Mouse (Mus musculus): Measurements from ENCODE around the gene Cntnap1. TPM values are rescaled to one million over a fixed set of nuclear protein-coding genes. Genes with fewer than 3 reads are reported as not detected.

Cntnap1 gene
- total RNA-seq, 2 experiments from 2014 or later, result 4.8 to 7.4 TPM

DNA sequence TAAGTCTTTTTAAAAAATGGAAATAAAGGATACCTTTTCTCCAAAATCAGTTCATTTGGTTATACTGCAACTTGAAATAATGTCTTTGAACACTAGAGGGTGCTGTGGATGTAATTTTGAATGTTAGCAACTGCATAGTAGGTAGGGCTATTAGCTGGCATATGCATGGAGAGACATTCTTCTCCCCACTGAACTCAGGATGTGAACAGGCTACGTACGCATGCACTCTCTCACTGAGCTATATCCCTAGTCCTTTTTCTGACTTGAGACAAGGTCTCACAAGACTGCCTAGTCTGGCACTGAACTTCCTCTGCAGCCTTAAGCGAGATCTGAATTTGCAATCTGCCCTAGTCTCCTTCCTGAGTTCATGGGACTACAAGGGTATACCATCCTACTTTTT is 41.6 kb downstream of the Cntnap1 start:
- no peak for DNase-seq
- intact Hi-C loops (cut with DNase I), result loop anchor here (5.0 kb wide), 2 partner anchors 35 to 85 kb away; partner anchors contain the start of gene Ramp2

DNA sequence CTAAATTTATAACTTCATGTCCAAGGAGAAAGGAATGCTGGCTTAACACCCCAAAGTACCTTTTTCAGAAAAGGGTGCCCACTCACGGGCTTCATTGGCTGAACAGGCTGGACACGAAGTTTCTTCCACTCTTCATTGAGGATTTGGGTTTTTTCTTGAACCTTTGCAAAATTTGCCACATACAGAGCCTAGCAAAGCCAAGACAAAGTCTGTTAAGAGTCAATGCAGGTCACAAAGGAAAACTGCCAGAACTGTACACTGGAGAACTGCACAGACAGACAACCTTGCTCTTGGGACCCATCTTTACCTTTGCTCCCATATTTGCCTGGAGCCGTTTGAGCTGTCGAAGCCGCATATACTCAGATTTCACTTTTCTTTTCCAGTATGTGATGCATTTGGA is 46.6 kb downstream of the Cntnap1 start:
- DNase-seq, result no peak
- intact Hi-C loops (cut with DNase I), result no loop called here

DNA sequence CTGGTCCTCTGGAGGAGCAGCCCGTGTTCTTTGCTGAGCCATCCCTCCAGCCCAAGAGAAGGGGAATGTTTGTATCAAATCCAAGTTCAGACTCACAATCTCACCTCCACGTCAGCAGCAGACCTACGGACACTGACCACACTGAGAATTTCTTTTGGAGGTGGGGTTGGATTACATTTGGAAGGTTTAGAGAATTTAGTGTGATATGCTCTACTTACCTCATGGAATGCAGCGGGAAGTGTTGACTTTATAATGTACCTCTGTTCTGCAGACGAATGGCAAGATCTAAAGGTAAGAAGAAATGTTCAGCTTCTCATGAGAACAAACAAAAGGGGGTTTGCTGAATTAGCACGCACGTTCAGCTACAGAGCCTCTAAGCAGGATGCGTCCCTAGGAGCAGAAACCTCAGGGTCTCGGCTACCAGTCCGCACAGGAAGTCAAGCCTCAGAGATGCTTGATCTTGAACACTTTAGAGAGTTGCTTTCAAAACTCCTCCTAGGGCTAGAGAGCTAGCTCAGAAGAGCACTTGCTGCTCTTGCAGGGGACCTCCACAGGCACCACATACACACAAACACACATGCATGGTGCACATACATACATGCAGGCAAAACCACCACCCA is 48.2 kb downstream of the Cntnap1 start:
- intact Hi-C loops (cut with DNase I), result no loop called here
- DNase-seq, result no peak

DNA sequence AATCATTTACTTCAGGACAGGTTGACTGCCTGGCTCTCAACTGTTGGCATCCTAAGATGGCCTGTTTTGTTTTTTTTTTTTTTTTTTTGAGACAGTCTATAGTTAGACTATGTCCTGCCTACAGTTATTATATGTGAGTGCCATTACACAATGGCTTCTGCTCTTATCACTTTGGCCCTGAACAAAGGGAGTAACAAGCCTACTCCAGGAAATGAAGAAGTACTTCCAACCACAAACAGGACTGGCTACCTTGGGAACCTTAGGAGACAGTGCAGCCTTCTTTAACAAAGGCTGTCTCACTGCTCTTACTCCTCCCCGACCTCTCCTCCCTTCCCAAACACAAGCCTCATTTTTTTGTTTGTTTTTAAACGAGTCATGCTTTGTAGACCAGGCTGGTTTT is 50.5 kb downstream of the Cntnap1 start:
- intact Hi-C loops (cut with DNase I), result loop anchor here (10.0 kb wide), 1 partner anchor 174 kb away; no protein-coding TSS in a partner anchor
- no peak for DNase-seq

DNA sequence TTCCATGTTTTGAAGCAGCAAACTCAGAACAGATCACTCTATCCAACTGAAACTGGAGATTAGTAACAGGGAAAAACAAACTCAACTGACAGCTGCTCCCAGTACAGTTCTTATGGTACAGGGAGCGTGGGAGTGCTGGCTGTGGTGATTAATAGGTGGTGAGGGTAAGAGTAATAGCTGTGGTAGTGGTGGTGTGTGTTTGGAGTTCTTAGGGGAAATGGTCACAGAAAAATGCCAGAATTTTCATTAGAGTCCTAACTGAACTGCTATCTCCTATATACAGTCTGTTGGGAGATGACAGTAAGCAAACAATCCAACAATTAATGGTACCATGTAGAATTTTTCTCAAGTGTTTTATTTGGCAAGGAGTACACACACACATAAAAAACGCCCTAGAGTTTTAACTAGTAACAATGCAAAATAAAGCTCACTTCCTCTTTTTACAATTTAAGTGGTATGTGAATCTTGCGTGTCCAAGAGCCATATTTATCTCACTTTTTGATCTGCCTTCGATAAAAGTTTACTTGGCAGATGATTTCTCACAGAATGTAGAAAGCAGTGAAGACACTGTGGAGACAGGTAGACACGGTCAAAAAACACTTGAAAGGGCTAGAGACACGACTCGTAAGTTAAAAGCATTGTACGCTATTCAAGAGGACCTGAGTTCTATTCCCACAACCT is 51.1 kb downstream of the Cntnap1 start:
- intact Hi-C loops (cut with DNase I), result loop anchor here (10.0 kb wide), 1 partner anchor 173 kb away; no protein-coding TSS in a partner anchor
- no peak for DNase-seq

DNA sequence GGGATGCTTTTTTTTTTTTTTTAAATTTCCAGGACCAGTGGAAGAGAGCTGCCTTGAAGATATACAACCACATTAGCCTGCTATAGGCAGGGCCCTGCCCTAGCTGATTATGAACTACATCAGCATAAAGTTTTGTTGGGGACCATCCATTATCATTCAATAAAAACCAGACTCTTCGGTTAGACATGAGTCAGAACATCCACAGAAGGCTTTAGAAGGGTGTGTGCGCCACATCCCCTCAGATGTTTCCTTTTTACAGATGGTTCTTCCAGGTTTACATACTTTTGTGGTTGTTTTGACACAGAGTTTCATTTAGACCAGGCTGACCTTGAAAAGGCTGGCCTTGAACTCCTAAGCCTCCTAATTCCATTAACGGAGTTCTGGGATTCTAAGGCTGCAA is 54.0 kb downstream of the Cntnap1 start:
- intact Hi-C loops (cut with DNase I), result loop anchor here (10.0 kb wide), 1 partner anchor 170 kb away; no protein-coding TSS in a partner anchor
- no peak for DNase-seq

DNA sequence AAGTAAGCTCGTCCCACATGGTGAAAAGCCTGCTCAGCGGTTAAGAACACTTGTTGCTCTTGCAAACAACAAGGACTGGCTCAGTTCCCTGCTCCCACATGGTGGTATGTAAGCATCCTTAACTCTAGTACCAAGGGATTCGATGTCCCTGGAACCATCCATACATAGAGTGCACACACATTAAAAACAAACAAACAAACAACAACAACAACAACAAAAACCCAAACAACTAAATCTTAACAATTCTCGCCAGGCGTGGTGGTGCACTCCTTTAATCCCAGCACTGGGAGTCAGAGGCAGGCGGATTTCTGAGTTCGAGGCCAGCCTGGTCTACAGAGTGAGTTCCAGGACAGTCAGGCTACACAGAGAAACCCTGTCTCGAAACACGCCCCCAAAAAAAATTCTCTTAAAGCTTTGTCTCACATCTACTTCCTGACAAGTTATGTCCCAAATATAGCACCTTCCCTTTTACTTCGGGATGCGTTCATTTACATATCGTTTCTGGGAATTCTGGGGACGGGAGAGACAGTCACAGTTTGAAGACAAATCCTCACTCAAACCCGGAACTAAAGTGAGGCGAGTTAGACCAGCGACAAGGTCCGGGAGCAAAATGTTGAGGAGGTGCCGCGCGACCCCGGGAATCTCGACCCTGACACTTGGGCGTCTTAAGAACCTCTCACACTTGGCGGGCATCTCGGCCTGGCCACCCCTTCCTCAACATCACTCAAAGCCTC is 55.2 kb downstream of the Cntnap1 start:
- DNase-seq, result no peak

DNA sequence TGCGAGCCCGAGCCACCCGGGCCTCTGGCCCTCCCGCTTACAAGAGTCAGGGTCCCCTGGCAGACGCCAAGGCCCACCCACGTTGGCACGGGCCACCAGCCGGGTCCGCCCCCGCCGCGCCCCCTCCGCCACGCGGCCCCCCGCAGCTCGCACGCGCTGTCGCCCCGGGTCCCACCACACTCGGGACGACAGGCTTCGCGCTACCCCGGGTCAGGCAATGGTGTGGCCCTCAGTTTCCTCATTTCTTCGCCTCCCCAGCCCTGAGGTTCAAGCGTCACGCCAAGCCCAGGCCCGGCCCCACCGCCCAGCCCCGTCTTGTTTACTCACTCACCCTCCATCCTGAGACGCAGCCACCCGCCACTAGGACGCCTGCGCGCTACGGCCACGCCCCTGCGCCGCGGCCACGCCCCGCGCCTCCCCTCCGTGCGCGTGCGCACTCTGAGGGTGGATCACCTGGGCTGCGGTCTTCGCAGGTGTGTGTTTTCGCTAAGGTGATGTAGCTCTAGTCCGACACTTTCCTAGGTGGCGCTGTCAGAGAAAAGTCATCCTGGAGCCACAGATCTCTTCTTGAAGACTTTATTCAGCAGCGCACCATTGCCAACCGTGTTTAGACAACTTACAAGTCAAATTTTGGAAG is 55.9 kb downstream of the Cntnap1 start, which contains the start of gene Ezh1:
Gene Ezh1, minus strand, starts transcription at position 399 of the 637 bp plus-strand sequence.
- intact Hi-C loops (cut with DNase I), result loop anchor here (10.0 kb wide), 1 partner anchor 169 kb away; no protein-coding TSS in a partner anchor
- DNase-seq, result peak; percentile 88

More for the DNA sequence above, 55.2 kb downstream of the Cntnap1 start:
- intact Hi-C loops (cut with DNase I), result loop anchor here (10.0 kb wide), 1 partner anchor 169 kb away; no protein-coding TSS in a partner anchor

DNA sequence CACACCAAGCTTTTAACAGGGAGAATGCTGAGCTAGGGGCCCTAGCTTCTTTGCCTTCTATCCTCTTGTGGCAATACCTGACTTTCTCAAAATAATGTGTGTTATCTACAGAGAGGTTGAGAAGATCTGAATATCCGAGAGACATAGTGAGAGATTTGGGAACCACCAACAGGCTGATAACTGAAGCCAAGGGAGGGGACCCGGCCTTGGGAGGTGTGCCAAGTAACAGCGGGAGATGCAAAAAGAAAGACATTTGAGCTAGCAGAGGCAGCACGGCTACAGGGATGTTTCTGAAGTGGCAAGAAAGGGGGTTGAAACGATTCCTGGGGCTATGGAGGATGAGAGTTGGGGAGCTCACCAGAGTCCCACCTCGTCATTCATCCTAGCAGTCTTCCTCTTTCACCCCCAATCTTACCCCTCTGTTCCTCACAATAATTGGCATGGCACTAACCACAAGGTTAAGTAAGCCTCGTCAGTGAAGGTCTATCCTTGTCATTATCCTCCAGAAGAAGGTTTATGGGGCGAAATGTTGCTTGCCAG is 59.1 kb downstream of the Cntnap1 start:
- intact Hi-C loops (cut with DNase I), result loop anchor here (10.0 kb wide), 1 partner anchor 165 kb away; no protein-coding TSS in a partner anchor
- DNase-seq, result peak; percentile 79

DNA sequence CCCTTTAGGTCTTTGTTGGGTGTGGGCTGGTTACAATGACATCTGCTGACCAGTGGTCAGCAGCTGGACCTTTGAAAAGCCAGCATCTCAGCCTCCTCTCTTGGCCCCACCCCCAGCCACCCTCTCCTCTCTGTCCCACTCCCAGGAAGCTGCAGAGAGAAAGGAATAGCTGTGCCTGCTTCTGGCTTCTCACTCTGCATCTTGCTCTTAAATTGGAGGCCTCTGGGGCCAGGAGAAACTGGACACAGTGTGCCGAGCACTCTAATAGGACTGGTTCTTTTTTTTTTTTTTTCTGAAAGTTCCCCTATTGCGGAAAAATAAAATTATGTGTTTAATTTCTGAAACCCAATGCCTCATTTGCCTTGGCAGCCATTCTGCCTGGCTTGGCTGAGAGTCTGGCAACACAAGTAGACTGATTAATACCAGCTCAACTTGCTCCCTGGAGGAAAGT is 59.8 kb downstream of the Cntnap1 start:
- DNase-seq, result peak; percentile 20
- intact Hi-C loops (cut with DNase I), result no loop called here

DNA sequence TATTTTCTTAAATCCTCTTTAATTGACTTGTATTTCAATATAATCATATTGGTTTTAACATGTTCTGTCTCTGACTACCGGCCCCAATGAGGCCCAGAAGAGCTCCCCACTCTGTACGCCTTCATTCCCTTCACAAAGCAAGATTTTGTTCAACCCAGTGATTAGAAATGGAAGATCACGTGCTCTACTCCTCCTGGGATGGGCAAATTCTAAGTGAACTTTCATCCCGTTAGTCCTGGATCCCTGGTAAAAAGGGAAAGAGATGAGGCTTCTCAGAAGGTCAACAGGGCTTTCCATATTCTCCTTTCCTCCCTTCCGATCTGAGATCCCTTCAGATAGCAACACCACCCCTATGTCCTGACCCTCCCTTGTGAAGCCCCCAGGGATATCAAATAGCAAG is 60.2 kb downstream of the Cntnap1 start:
- DNase-seq, result no peak
- intact Hi-C loops (cut with DNase I), result no loop called here

DNA sequence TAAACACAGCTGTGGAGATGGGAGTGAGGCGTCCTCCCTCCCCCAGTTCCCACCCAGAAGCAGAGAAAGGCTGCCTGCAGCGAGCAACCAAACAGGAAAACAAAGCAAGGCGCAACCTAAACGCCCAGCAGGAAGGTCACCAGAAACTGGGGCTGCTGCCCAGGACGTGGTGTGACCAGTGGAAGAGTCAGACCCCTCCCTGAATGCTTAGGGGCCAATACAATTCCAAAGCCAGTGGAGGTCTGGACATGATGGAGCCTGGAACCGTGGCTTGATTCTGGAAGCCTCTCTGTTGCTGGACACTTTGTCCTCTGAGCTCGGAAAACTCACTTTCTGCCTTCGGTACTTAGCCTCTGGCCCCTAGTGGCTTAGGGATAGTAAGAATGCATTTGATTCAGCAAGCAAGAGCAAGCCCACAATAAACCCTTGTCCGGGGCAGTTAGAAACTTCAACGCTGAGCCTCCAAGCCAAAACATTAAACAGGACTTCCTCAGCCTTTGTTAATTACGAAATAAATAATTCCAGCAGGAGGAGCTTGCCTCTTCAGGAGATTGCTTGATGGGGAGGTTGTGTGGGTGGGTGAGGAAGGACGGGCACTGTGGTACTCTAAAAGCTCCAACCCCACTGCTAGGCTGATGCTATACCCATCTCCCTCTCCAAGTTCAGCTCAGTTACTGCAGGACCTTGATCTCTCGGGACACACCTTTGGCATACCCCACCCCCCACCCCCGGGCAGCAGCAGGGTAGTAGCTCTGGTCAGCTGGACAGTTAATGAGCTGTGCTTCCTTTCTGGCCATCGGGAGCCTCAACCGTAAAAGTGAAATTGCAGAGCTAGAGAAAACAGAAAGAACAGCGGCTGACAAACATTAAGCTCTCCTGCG is 60.9 kb downstream of the Cntnap1 start:
- peak; percentile 18 for DNase-seq
- intact Hi-C loops (cut with DNase I), result no loop called here

DNA sequence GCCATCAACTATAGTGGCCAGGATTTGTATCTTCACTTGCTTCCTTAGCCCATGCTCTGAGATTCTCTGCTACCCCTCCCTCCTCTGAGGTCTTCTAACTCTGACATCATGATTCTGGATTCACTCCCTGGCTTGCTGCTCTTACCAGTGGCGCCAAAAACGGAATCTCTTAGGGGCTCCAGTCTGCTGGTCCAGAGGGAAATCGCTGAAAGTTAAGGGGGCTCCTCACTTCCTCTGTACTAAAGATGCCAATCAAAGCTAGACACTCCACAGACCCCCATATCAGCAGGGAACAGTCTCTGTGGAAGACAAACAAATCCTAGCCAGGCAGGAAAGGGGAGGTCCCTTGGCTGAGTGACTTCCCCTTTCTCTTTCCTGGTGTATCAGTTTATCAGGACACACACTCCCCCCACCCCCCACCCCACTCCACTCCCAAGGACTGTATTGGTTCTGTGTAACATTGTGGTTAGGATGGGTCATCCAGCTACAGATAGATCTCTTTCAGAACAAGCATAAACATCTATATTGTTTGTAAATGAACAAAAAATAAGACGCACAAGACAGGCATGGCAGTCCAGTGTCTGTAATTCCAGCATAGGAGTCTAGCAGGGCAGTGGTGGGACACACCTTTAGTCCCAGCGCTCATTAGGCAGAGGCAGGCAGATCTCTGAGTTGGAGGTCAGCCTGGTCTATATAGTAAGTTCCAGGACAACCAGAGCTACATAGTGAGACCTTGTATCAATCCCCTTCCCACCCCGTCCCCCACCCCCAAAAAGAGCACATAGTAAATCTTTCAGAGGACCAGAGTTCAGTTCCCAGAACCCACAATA is 61.9 kb downstream of the Cntnap1 start:
- no peak for DNase-seq
- intact Hi-C loops (cut with DNase I), result no loop called here

DNA sequence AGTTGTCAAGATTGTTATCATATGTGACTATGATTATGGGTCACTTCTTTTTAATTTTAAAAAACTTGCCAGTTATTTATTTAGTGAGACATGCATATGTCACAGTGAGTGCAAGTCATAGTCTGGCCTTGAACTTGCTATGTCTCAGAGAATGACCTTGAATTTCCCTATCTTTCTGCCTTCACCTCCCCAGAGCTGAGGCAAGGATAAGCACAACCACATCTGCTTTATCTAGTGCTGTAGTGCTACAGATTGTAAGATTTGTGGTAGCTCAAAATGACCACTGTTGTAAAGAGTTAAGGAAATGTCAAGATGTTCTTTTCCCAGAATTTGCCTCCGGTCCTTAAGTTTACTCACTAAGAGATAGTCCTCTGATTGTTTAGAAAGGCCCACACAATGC is 62.9 kb downstream of the Cntnap1 start:
- intact Hi-C loops (cut with DNase I), result no loop called here
- DNase-seq, result no peak

DNA sequence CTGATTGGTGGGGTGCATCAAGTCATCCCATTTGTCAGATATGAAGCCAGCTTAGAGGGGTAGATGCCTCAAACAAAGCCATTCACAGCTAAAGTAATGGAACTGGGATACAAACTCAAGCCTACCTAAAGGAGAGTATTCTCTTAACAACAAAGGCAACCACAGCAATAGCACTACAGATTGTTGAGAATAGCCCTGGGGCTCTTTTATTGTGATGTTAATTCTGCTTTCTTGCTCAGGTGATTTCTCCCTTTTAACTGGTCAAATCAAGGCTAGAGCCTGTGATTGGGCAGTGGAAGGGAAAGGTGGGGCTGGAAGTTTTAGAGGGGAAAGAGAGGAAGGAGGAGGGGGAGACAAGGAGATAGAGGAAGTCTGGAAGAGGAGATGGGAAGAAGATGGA is 63.8 kb downstream of the Cntnap1 start:
- no peak for DNase-seq
- intact Hi-C loops (cut with DNase I), result no loop called here

DNA sequence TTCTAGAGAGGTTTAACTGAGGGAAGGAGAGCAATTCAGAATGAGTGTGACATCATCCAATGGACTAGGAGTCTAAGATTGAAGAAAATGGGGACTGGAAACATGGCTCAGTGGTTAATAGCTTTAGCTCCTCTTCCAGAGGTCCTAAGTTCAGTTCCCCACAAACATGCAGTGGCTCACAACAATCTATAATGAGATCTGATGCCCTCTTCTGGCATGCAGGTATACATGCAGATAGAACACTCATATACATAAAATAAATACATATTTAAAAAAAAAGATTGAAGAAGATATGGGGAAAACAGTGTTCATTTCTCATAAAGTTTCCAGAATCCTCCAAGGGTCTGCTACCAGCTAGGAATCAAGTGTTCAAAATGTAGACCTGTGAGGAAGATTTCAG is 65.1 kb downstream of the Cntnap1 start:
- no peak for DNase-seq
- intact Hi-C loops (cut with DNase I), result no loop called here

DNA sequence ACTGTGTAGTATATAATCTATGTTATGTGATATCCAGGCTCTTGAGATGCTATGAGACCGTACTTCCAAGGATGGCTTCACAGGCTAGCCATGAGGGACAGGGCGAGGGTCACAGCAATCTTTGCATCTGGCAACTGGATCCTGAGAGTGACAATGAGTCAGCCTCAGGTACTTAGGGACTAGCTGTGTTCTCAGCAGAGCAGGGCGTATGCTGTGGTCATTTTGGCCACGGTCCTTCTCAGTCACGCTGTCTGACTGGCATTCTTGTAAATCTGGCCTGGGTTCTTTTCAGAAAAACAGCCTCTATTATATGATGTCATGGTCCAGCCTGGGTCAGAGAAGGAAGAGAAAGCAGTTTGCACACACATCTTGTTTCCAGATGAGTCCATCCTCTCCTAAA is 66.5 kb downstream of the Cntnap1 start:
- DNase-seq, result no peak
- intact Hi-C loops (cut with DNase I), result no loop called here

DNA sequence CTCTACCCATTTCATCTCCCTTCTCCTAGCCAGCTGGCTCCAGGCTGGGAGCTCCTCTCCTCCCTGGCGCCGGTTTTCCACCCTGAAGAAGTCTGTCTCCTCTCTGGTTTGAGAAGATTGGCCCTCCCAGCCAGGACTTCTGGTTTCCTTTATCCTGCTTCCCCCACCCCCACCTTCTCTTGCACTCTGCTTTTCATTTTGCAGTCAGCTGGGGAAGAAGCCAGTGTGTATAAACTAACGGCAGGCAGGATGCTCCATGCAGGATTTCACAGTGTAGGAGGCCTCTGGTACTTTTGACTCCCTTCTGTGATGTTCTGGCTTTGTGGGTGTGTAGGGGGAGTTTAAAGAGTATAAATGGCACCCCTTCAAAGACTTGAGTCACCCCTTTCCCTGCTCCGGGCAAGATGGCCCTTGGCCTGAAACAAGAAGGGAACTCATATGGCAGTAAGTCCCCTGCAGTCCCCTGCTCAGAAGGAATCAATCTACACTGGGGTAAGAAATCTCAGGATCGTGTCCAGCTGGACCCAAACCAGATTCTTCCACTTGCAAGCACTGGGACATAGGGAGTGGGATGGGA is 67.8 kb downstream of the Cntnap1 start:
- peak; percentile 72 for DNase-seq
- intact Hi-C loops (cut with DNase I), result no loop called here
